Mouse (Mus musculus) ES-CJ7 (cell line): ENCODE measurements at regions not wholly inside any gene's neighbourhood (a gene's known extent, or its start where the extent isn't known, plus 50 kb on each side); places are given as distances from the start of the nearest gene placed in this dataset.

Experiments
- DNase-seq: peaks from one replicate; pipeline ENCODE4 v3.0.0; 2011; ENCODE audit warnings: low read depth, low spot score

GRCm38 (mm10) chr10:120557850-120558447 is 81.7 kb upstream of the Hmga2 start:
- DNase-seq, result no peak

- DNase-seq, result no peak
Observed at GRCm38 (mm10) chr10:120556116-120556515, 79.8 kb upstream of the Hmga2 start.

- DNase-seq, result peak; percentile 88
Observed at GRCm38 (mm10) chr10:120553097-120553453, 76.8 kb upstream of the Hmga2 start.

DNA sequence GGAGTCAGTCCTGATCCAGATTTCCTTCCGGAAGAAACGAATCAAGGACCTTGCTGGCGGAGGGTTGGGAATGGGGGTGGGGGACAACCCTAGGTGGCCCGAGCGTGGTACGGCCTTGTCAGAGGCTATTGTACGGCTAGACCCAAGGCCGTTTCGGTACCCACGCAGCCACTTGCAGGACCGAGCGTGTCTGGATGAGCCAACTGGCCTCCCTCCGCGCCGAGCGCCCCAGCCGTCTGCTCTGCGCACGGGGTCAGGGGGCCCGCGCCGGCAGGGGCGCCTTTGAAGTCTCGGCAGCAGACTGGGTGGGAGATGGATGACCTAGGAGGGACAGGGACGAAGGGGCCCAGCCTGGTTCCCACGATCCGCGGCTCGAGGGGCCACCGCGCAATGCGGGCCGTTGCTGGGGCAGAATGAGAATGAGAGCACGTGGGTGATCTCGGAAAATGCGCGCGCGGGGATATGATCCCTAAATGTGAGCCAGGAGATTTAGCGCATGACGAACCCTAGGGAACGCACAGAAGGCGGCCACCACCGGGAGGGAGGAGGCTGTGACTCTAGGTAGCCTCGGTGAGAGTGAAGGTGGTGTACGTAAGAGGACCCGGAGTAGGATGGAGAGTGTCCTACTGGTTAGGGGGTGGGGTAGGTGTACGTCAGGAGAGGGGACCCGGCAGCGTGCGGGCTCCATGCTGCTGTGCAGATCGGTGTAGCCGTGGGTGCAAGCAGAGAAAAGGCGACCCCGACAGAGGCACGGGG is 76.2 kb upstream of the Hmga2 start:
- peak; percentile 60 for DNase-seq

DNA sequence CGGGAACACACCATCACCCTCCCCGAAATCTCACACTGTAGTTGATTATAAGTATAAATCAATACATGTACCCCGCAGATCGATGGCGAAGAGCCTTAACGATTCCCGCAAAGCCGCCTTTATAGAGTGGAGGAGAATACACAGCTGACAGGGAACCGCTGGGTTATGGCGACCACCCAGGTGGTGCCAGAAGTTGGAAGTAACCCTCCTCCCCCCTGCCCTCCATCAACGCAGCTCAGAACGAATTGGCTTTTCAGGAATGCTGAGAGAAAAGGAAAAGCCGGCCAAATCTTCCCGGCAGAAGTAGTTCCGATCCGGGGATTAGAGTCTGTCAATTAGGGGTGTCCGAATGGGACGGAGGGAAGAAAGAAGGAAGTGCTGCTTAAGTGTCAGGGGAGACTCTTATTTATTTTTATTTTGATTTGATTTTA is 75.6 kb upstream of the Hmga2 start:
- peak; percentile 32 for DNase-seq

- DNase-seq, result no peak
Observed at GRCm38 (mm10) chr10:120547164-120547563, 70.9 kb upstream of the Hmga2 start.

DNA sequence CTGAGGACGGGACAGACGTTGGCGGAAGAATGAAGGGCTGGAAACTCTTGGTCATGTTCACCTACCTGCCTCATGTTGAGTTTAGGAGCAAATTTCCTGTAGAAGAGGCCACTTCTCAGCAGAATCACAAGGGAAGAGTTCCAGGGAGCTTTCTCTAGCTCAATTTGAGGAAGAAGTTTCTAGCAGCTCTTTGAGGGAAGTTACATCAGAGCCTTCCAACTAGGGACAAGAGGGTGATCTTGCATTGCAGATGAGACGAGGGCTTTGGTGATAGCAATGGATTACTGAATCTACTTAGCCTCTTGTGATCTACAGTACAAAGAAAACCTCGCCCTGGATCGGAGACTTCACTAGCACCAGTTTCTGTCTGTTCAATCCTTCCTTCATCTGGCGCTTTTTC is 65.3 kb upstream of the Hmga2 start:
- no peak for DNase-seq

- DNase-seq, result no peak
Observed at GRCm38 (mm10) chr10:120538561-120538960, 62.3 kb upstream of the Hmga2 start.

DNA sequence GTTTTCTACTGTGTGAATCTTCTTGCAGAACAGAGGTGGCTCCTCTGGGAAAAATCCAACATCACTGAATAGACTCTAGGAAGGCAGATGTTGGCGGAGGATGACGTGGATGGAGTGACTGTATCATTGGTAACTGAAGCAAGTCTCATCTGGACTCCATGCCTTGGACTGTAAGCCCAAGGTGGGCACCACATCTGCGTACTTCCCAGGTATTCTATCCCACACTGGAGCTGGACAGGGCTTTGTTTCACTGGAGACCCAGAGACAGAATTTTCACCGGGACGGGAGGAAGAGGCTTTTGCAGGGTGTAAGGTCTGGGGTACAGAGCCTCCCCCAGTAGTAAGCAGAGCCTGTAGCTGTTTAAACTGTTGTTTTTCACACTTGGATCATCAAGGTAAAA is 52.1 kb upstream of the Hmga2 start:
- no peak for DNase-seq

DNA sequence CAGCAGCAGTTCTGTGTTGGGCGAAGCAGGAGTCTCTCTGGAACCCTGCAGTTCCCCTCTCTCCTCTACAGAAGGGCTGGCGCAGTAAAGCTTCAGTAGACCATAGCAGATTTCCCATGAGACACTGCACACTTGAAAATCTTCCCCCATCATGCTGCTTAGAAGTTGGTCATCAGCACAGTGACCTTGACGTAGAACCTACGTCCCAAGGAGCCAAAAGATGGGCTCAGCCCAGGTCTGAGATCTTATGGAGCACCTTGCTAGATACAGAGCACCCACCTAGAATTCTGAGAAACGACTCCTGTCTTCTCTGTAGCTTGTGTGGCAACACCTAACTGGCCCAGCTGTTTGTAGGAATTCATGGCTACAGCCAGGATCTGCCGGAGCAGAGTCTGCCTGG is 51.7 kb upstream of the Hmga2 start:
- no peak for DNase-seq

- no peak for DNase-seq
Observed at GRCm38 (mm10) chr10:120526991-120527390, 50.7 kb upstream of the Hmga2 start.
